Mouse (Mus musculus): ENCODE results near the gene Brf1. TPM values are rescaled to one million over a fixed set of nuclear protein-coding genes. Genes with fewer than 3 reads are reported as not detected.

The Brf1 gene
- polyA plus RNA-seq, 1 experiment: 44.8 TPM

GRCm38 (mm10) chr12:112952433-112952832, 48.1 kb downstream of the Brf1 start:
- Histone ChIP-seq H3K27me3 (replicated peaks; ENCODE audit: control insufficient read depth, insufficient read depth, low read length) (no peaks in the 10 kb centered on the region), H3K27ac (ENCODE audit: insufficient read depth, low read depth, low read length) (no peak overlapping the region)
- WGBS: 12% methylated on average over 8 of the region's 8 CpGs

GRCm38 (mm10) chr12:112951150-112951842, 49.2 kb downstream of the Brf1 start:
- no peak for TF ChIP-seq CTCF (conservative IDR thresholded peaks at IDR 0.05; ENCODE audit: insufficient read depth, insufficient read length, low read depth, low read length)
- Histone ChIP-seq H3K4me3 (ENCODE audit: insufficient read depth, low read depth, low read length) (no peak overlapping the region), H3K27me3 (replicated peaks; ENCODE audit: control insufficient read depth, insufficient read depth, low read length) (no peaks in the 10 kb centered on the region), H3K4me1 (ENCODE audit: control insufficient read depth, insufficient read depth, low read length) (no peaks in the 10 kb centered on the region), H3K36me3 (ENCODE audit: control insufficient read depth, insufficient read depth, low read length) (no peaks in the 10 kb centered on the region), H3K27ac (ENCODE audit: insufficient read depth, low read depth, low read length) (no peak overlapping the region)
- WGBS: 19% methylated on average over 7 of the region's 7 CpGs
- no peak for DNase-seq

More at GRCm38 (mm10) chr12:112952433-112952832, 48.1 kb downstream of the Brf1 start:
- peak; percentile 76 for DNase-seq
- H3K36me3 ChIP-seq (ENCODE audit: control insufficient read depth, insufficient read depth, low read length): no peaks in the 10 kb centered on the region
- TF ChIP-seq POLR2A (IDR thresholded peaks at IDR 0.05; ENCODE audit: low read depth, low read length) (no peak), CTCF (conservative IDR thresholded peaks at IDR 0.05; ENCODE audit: insufficient read depth, insufficient read length, low read depth, low read length) (no peak)
- no peak overlapping the region for H3K4me3 ChIP-seq (ENCODE audit: insufficient read depth, low read depth, low read length)
- H3K4me1 ChIP-seq (ENCODE audit: control insufficient read depth, insufficient read depth, low read length): no peaks in the 10 kb centered on the region

GRCm38 (mm10) chr12:112950761-112951129, 49.8 kb downstream of the Brf1 start:
- no peaks in the 10 kb centered on the region for H3K36me3 ChIP-seq (ENCODE audit: control insufficient read depth, insufficient read depth, low read length)
- no peak for DNase-seq
- H3K4me3 ChIP-seq (ENCODE audit: insufficient read depth, low read depth, low read length): peak overlapping the region; percentile 2; the same call in 1 of the 2 replicates
- 6% methylated on average over 6 of the region's 6 CpGs for WGBS
- H3K27ac ChIP-seq (ENCODE audit: insufficient read depth, low read depth, low read length): 0 out of 2 replicates have a peak overlapping the region, but pooled peaks have one; percentile 7
- no peaks in the 10 kb centered on the region for H3K4me1 ChIP-seq (ENCODE audit: control insufficient read depth, insufficient read depth, low read length)
- H3K27me3 ChIP-seq (replicated peaks; ENCODE audit: control insufficient read depth, insufficient read depth, low read length): no peaks in the 10 kb centered on the region
- TF ChIP-seq CTCF (conservative IDR thresholded peaks at IDR 0.05; ENCODE audit: insufficient read depth, insufficient read length, low read depth, low read length) (no peak), POLR2A (IDR thresholded peaks at IDR 0.05; ENCODE audit: low read depth, low read length) (no peak)

- TF ChIP-seq POLR2A (IDR thresholded peaks at IDR 0.05; ENCODE audit: low read depth, low read length) (no peak), CTCF (conservative IDR thresholded peaks at IDR 0.05; ENCODE audit: insufficient read depth, insufficient read length, low read depth, low read length) (no peak)
- Histone ChIP-seq H3K27ac (ENCODE audit: insufficient read depth, low read depth, low read length) (0 out of 2 replicates have a peak overlapping the region, but pooled peaks have one; percentile 42), H3K4me1 (ENCODE audit: control insufficient read depth, insufficient read depth, low read length) (no peaks in the 10 kb centered on the region), H3K27me3 (replicated peaks; ENCODE audit: control insufficient read depth, insufficient read depth, low read length) (no peaks in the 10 kb centered on the region), H3K4me3 (ENCODE audit: insufficient read depth, low read depth, low read length) (peak overlapping the region; percentile 57), H3K36me3 (ENCODE audit: control insufficient read depth, insufficient read depth, low read length) (no peaks in the 10 kb centered on the region)
- peak; percentile 92 for DNase-seq
- under 1% methylated on average over 58 of the region's 58 CpGs for WGBS
These were observed 50.3 kb downstream of the Brf1 start for GRCm38 (mm10) chr12:112950040-112950760.

- Histone ChIP-seq H3K27ac (ENCODE audit: insufficient read depth, low read depth, low read length) (no peak overlapping the region), H3K4me1 (ENCODE audit: control insufficient read depth, insufficient read depth, low read length) (peaks cover 1% of the 10 kb centered on the region; the same call in 1 of the 2 replicates), H3K4me3 (ENCODE audit: insufficient read depth, low read depth, low read length) (no peak overlapping the region), H3K27me3 (replicated peaks; ENCODE audit: control insufficient read depth, insufficient read depth, low read length) (no peaks in the 10 kb centered on the region), H3K36me3 (ENCODE audit: control insufficient read depth, insufficient read depth, low read length) (no peaks in the 10 kb centered on the region)
- peak; percentile 39 for DNase-seq
- WGBS: 38% methylated on average over 4 of the region's 4 CpGs
- TF ChIP-seq POLR2A (IDR thresholded peaks at IDR 0.05; ENCODE audit: low read depth, low read length): no peak
- TF ChIP-seq CTCF (conservative IDR thresholded peaks at IDR 0.05; ENCODE audit: insufficient read depth, insufficient read length, low read depth, low read length): peak; percentile 55
These were observed 53.2 kb downstream of the Brf1 start for GRCm38 (mm10) chr12:112947307-112947706.

- TF ChIP-seq POLR2A (IDR thresholded peaks at IDR 0.05; ENCODE audit: low read depth, low read length) (no peak), CTCF (conservative IDR thresholded peaks at IDR 0.05; ENCODE audit: insufficient read depth, insufficient read length, low read depth, low read length) (no peak)
- DNase-seq: no peak
- H3K27me3 ChIP-seq (replicated peaks; ENCODE audit: control insufficient read depth, insufficient read depth, low read length): no peaks in the 10 kb centered on the region
- peaks cover 12% of the 10 kb centered on the region; the same call in 1 of the 2 replicates for H3K4me1 ChIP-seq (ENCODE audit: control insufficient read depth, insufficient read depth, low read length)
- 87% methylated on average over 2 of the region's 2 CpGs for WGBS
- H3K4me3 ChIP-seq (ENCODE audit: insufficient read depth, low read depth, low read length): no peak overlapping the region
- H3K36me3 ChIP-seq (ENCODE audit: control insufficient read depth, insufficient read depth, low read length): no peaks in the 10 kb centered on the region
- H3K27ac ChIP-seq (ENCODE audit: insufficient read depth, low read depth, low read length): no peak overlapping the region
These were observed 56.8 kb downstream of the Brf1 start for GRCm38 (mm10) chr12:112943669-112944068.

All from kidney, adult 2 months (tissue).